Mouse (Mus musculus) CD4-positive naive resting alpha-beta T cell, adult 76 days (primary cell): ENCODE results near the gene Prrc2a. TPM values are rescaled to one million over a fixed set of nuclear protein-coding genes. Genes with fewer than 3 reads are reported as not detected.

Experiments used
- total RNA-seq: library from RNA; stranded (reverse); gene quantifications from one replicate; pipeline ENCODE4 v1.2.4, GENCODE M21; 2023

Prrc2a gene
- total RNA-seq, 1 experiment from 2014 or later = 292 TPM

Other genes starting within 250 kb of the Prrc2a start
- gene Neu1, start 233.6 kb downstream of the Prrc2a start, total RNA-seq = 44.2 TPM
- 97.6 TPM for gene Hspa1b, start 205.7 kb downstream of the Prrc2a start, total RNA-seq
- not detected for gene Gm20481, start 195.0 kb downstream of the Prrc2a start, total RNA-seq
- gene Hspa1a, start 192.7 kb downstream of the Prrc2a start, total RNA-seq = 57.4 TPM
- not detected for gene Hspa1l, start 192.2 kb downstream of the Prrc2a start, total RNA-seq
- gene Lsm2, start 183.0 kb downstream of the Prrc2a start, total RNA-seq = 24.0 TPM
- gene Vars, start 163.9 kb downstream of the Prrc2a start, total RNA-seq = 85.0 TPM
- gene Vwa7, start 148.3 kb downstream of the Prrc2a start, total RNA-seq = not detected
- gene Sapcd1, start 136.9 kb downstream of the Prrc2a start, total RNA-seq = 1.4 TPM
- 3.2 TPM for gene Msh5, start 118.2 kb downstream of the Prrc2a start, total RNA-seq
- 137 TPM for gene Clic1, start 114.9 kb downstream of the Prrc2a start, total RNA-seq
- 0.70 TPM for gene Ddah2, start 105.9 kb downstream of the Prrc2a start, total RNA-seq
- gene Ly6g6c, start 99.5 kb downstream of the Prrc2a start, total RNA-seq = not detected
- gene Mpig6b, start 98.7 kb downstream of the Prrc2a start, total RNA-seq = not detected
- not detected for gene Ly6g6e, start 88.0 kb downstream of the Prrc2a start, total RNA-seq
- gene Ly6g6d, start 86.8 kb downstream of the Prrc2a start, total RNA-seq = not detected
- gene Ly6g6f, start 79.3 kb downstream of the Prrc2a start, total RNA-seq = not detected
- gene Abhd16a, start 75.6 kb downstream of the Prrc2a start, total RNA-seq = 60.6 TPM
- gene Ly6g5c, start 56.6 kb downstream of the Prrc2a start, total RNA-seq = not detected
- 1.5 TPM for gene Ly6g5b, start 49.5 kb downstream of the Prrc2a start, total RNA-seq
- gene Gpank1, start 43.4 kb downstream of the Prrc2a start, total RNA-seq = 28.7 TPM
- 118 TPM for gene Csnk2b, start 42.8 kb downstream of the Prrc2a start, total RNA-seq
- 15.3 TPM for gene D17H6S53E, start 38.5 kb downstream of the Prrc2a start, total RNA-seq
- not detected for gene Apom, start 32.8 kb downstream of the Prrc2a start, total RNA-seq
- 487 TPM for gene Bag6, start 29.7 kb downstream of the Prrc2a start, total RNA-seq
- gene Aif1, start 11.2 kb upstream of the Prrc2a start, total RNA-seq = 8.6 TPM
- 9.5 TPM for gene Lst1, start 23.5 kb upstream of the Prrc2a start, total RNA-seq
- 417 TPM for gene Ltb, start 29.5 kb upstream of the Prrc2a start, total RNA-seq
- 11.3 TPM for gene Tnf, start 37.1 kb upstream of the Prrc2a start, total RNA-seq
- 15.7 TPM for gene Lta, start 40.5 kb upstream of the Prrc2a start, total RNA-seq
- not detected for gene Gm16181, start 55.9 kb upstream of the Prrc2a start, total RNA-seq
- gene Atp6v1g2, start 68.8 kb upstream of the Prrc2a start, total RNA-seq = 1.00 TPM
- gene Nfkbil1, start 70.9 kb upstream of the Prrc2a start, total RNA-seq = 9.4 TPM
- 422 TPM for gene Ddx39b, start 76.8 kb upstream of the Prrc2a start, total RNA-seq
- gene H2-D1, start 97.8 kb upstream of the Prrc2a start, total RNA-seq = 2,346 TPM
- gene H2-Q1, start 155.5 kb upstream of the Prrc2a start, total RNA-seq = 12.5 TPM
- 9.6 TPM for gene H2-Q2, start 177.3 kb upstream of the Prrc2a start, total RNA-seq
- gene H2-Q4, start 214.7 kb upstream of the Prrc2a start, total RNA-seq = 587 TPM